Mouse (Mus musculus): Measurements from ENCODE around the gene Hes6. TPM values are rescaled to one million over a fixed set of nuclear protein-coding genes. Genes with fewer than 3 reads are reported as not detected.
A peak's percentile ranks its signal among the peaks of the same experiment; 100 is the strongest.

Hes6 gene
- polyA plus RNA-seq, 1 experiment from 2014 or later: 84.4 TPM

DNA sequence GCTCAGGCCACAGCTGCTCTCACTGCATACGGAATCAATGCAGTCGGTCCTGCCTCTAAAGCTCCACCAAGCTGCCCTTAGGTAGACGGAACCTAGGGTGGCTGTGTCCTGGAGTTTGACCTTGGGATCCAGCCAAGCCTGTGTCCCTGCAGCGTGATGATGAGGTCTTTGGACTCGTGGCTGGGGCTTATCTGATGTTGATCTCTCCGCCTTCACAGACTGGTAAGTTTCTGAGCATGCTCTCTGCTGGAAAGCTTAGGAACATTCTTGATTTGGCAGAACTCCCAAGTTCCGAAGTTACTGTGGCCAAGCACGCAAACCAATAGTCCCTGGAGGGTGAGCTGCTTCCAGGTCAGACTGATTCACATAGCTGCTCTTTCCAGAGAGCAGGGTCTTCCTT is 32.2 kb upstream of the Hes6 start:
- Histone ChIP-seq H3K4me3 (ENCODE audit: low read depth, low read length) (no peak overlapping the region), H3K27me3 (replicated peaks; ENCODE audit: control insufficient read depth, insufficient read depth, low read length) (no peaks in the 10 kb centered on the region), H3K9ac (ENCODE audit: low read length) (no peak overlapping the region), H3K36me3 (ENCODE audit: control insufficient read depth, insufficient read depth, low read length) (peaks cover 44% of the 10 kb centered on the region), H3K27ac (ENCODE audit: low read depth) (no peak overlapping the region), H3K4me1 (replicated peaks; ENCODE audit: control insufficient read depth, insufficient read depth, low read length) (no peaks in the 10 kb centered on the region), H3K9me3 (ENCODE audit: control insufficient read depth, low read length) (peaks cover 6% of the 10 kb centered on the region; the same call in 1 of the 2 replicates), H3K4me2 (ENCODE audit: low read length) (no peak overlapping the region)
- ATAC-seq (replicated peaks; ENCODE audit: low FRiP score, low TSS enrichment, low read depth) (no peak), DNase-seq (ENCODE audit: low spot score) (no peak)
- WGBS: 74% methylated on average over 8 of the region's 8 CpGs

DNA sequence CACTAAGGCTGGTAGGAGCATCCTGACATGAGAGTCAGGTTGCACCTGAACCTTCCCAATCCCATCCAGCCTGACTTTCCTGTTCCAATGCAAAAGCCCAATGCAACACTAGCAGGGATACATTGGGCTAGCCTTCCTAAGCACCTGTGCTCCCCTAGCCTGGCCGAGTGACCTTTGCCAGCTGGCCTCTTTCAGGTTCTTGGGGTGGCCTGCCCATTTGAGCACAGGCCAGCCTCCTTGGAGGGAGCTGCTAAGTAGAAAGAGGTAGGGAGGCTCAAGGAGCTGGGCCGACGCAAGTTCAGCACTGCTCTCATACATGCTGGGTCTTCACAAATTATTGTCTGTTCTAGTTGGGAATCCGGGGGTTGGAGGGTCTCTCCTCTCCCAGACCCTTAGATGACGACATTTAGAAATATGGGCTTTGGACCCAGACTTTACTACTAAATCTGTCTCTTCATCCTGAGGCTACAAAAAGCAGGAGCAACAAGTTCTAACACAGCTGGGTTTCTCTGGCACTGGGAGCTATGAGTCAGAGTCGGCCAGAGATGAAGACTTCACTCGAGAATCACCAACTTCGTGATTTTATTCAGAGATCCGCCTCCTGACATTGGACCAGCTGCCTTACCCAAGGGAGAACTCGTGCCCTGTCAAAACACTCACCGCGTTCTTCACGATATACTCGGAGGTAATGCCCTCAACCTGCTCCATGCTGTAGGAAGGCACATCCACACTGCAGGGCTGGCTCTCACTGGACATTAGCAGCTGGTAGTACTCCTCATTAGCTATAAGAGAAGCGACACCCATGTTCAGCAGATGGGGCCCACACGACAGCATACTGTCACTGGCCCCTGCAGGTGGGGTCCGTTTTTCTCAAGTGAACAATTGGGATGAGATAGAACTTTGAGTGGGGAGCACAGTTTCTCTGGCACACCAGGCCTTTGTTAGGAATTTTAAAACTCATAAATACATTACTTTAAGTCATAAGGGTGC is 31.3 kb upstream of the Hes6 start:
- no peaks in the 10 kb centered on the region for H3K4me1 ChIP-seq (replicated peaks; ENCODE audit: control insufficient read depth, insufficient read depth, low read length)
- no peak overlapping the region for H3K9ac ChIP-seq (ENCODE audit: low read length)
- H3K4me2 ChIP-seq (ENCODE audit: low read length): no peak overlapping the region
- no peak overlapping the region for H3K27ac ChIP-seq (ENCODE audit: low read depth)
- no peak overlapping the region for H3K4me3 ChIP-seq (ENCODE audit: low read depth, low read length)
- peaks cover 6% of the 10 kb centered on the region; the same call in 1 of the 2 replicates for H3K9me3 ChIP-seq (ENCODE audit: control insufficient read depth, low read length)
- 88% methylated on average over 17 of the region's 17 CpGs for WGBS
- no peak for ATAC-seq (replicated peaks; ENCODE audit: low FRiP score, low TSS enrichment, low read depth)
- DNase-seq (ENCODE audit: low spot score): no peak
- H3K27me3 ChIP-seq (replicated peaks; ENCODE audit: control insufficient read depth, insufficient read depth, low read length): no peaks in the 10 kb centered on the region
- peaks cover 51% of the 10 kb centered on the region for H3K36me3 ChIP-seq (ENCODE audit: control insufficient read depth, insufficient read depth, low read length)

DNA sequence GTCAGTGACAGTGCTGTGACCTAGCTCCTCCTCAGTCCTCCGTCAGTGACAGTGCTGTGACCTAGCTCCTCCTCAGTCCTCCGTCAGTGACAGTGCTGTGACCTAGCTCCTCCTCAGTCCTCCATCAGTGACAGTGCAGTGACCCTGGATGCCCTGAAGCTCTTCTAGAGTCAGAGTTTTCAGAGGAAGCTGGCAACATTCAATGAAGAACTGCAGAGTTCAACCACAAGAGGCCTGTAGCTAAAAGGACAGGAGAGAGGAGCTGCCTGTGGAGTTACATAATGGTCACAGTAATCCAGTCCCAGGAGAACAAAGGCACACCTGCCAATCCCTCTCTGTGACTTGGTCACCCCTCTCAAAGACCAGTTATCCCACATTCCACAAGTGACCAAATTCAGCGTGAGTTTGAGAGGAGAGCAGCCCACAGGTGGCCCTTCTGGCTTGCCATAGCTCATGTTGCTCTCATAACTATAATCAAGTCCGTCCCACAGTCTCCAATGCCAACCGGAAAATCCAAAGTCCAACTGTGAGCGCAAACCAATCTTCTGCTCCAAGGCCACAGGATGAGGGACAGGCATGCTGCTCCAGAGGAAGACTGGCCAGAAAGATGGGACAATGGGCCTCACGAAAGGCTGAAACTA is 28.6 kb upstream of the Hes6 start:
- no peaks in the 10 kb centered on the region for H3K4me1 ChIP-seq (replicated peaks; ENCODE audit: control insufficient read depth, insufficient read depth, low read length)
- ATAC-seq (replicated peaks; ENCODE audit: low FRiP score, low TSS enrichment, low read depth) (no peak), DNase-seq (ENCODE audit: low spot score) (no peak)
- WGBS: 76% methylated on average over 6 of the region's 7 CpGs
- no peak overlapping the region for H3K4me2 ChIP-seq (ENCODE audit: low read length)
- peaks cover 3% of the 10 kb centered on the region; the same call in 1 of the 2 replicates for H3K9me3 ChIP-seq (ENCODE audit: control insufficient read depth, low read length)
- H3K4me3 ChIP-seq (ENCODE audit: low read depth, low read length): no peak overlapping the region
- H3K36me3 ChIP-seq (ENCODE audit: control insufficient read depth, insufficient read depth, low read length): peaks cover 50% of the 10 kb centered on the region
- H3K9ac ChIP-seq (ENCODE audit: low read length): no peak overlapping the region
- no peak overlapping the region for H3K27ac ChIP-seq (ENCODE audit: low read depth)
- no peaks in the 10 kb centered on the region for H3K27me3 ChIP-seq (replicated peaks; ENCODE audit: control insufficient read depth, insufficient read depth, low read length)

DNA sequence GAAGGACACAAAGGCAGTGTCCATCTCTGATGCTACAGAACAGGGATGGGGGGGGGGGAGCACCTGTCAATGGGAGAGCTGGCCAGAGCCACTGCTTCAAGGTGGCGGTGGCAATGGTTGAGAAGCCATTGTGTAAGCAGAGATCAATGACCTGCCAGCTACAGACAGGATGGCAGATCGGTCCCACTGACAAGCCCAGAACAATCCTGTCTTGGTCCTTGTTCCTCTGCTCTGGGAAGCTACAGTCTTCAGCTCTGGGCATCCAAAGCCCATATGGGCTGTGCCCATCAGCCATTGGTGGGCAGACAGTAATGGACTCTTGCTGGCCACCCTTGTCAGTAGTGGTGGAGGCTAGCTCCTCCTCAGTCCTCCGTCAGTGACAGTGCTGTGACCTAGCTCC is 28.0 kb upstream of the Hes6 start:
- WGBS: 96% methylated on average over 3 of the region's 3 CpGs
- Histone ChIP-seq H3K9me3 (ENCODE audit: control insufficient read depth, low read length) (no peaks in the 10 kb centered on the region), H3K4me3 (ENCODE audit: low read depth, low read length) (no peak overlapping the region), H3K9ac (ENCODE audit: low read length) (no peak overlapping the region), H3K27ac (ENCODE audit: low read depth) (no peak overlapping the region), H3K4me2 (ENCODE audit: low read length) (no peak overlapping the region), H3K27me3 (replicated peaks; ENCODE audit: control insufficient read depth, insufficient read depth, low read length) (no peaks in the 10 kb centered on the region), H3K4me1 (replicated peaks; ENCODE audit: control insufficient read depth, insufficient read depth, low read length) (no peaks in the 10 kb centered on the region), H3K36me3 (ENCODE audit: control insufficient read depth, insufficient read depth, low read length) (peaks cover 50% of the 10 kb centered on the region)
- DNase-seq (ENCODE audit: low spot score) (no peak), ATAC-seq (replicated peaks; ENCODE audit: low FRiP score, low TSS enrichment, low read depth) (no peak)

DNA sequence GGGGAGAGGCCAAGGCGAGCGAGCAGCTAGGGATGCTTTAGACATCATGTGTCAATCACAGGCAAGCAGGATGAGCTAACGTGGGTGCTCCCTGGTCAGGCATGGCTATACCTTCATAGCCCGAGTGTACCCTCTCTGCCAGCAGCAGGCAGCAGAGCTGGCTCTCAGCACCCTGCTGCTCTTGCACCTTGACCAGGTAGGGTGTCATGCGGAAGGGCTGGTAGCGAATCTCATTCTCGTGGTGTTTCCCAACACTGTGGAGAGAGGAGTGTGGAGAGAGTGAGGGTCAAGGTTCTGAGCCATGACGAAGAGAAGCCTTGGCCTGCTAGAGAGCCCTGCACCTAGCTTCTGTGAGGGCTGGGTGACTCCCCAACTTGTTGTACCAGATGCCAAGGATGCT is 25.9 kb upstream of the Hes6 start:
- H3K9me3 ChIP-seq (ENCODE audit: control insufficient read depth, low read length): no peaks in the 10 kb centered on the region
- 88% methylated on average over 8 of the region's 8 CpGs for WGBS
- no peak overlapping the region for H3K9ac ChIP-seq (ENCODE audit: low read length)
- DNase-seq (ENCODE audit: low spot score) (no peak), ATAC-seq (replicated peaks; ENCODE audit: low FRiP score, low TSS enrichment, low read depth) (no peak)
- H3K36me3 ChIP-seq (ENCODE audit: control insufficient read depth, insufficient read depth, low read length): peaks cover 46% of the 10 kb centered on the region
- no peak overlapping the region for H3K4me3 ChIP-seq (ENCODE audit: low read depth, low read length)
- no peak overlapping the region for H3K4me2 ChIP-seq (ENCODE audit: low read length)
- H3K27ac ChIP-seq (ENCODE audit: low read depth): no peak overlapping the region
- peaks cover 14% of the 10 kb centered on the region for H3K4me1 ChIP-seq (replicated peaks; ENCODE audit: control insufficient read depth, insufficient read depth, low read length)
- H3K27me3 ChIP-seq (replicated peaks; ENCODE audit: control insufficient read depth, insufficient read depth, low read length): no peaks in the 10 kb centered on the region

DNA sequence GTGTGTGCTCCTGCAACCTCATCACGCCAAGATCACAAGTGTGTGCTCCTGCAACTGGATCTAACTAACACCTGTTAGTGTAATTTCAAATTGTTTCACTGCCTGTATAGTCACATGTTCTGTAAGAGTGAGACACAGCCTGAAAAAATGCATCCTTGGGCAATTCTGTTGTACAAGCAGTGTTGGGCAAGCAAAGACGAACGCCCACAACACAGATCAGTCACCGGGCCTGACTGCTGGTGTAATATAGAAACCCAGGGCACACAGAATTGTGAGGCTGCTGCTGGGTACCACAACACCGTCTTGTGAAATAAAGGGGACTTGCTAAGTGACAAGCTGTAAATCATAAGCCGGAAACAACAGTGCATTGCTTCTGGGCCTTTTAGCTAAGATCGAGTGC is 23.7 kb upstream of the Hes6 start:
- 87% methylated on average over 7 of the region's 7 CpGs for WGBS
- H3K4me3 ChIP-seq (ENCODE audit: low read depth, low read length): no peak overlapping the region
- ATAC-seq (replicated peaks; ENCODE audit: low FRiP score, low TSS enrichment, low read depth) (no peak), DNase-seq (ENCODE audit: low spot score) (no peak)
- H3K27me3 ChIP-seq (replicated peaks; ENCODE audit: control insufficient read depth, insufficient read depth, low read length): no peaks in the 10 kb centered on the region
- no peaks in the 10 kb centered on the region for H3K9me3 ChIP-seq (ENCODE audit: control insufficient read depth, low read length)
- peaks cover 37% of the 10 kb centered on the region for H3K36me3 ChIP-seq (ENCODE audit: control insufficient read depth, insufficient read depth, low read length)
- no peak overlapping the region for H3K9ac ChIP-seq (ENCODE audit: low read length)
- H3K4me1 ChIP-seq (replicated peaks; ENCODE audit: control insufficient read depth, insufficient read depth, low read length): peaks cover 14% of the 10 kb centered on the region
- H3K4me2 ChIP-seq (ENCODE audit: low read length): no peak overlapping the region
- H3K27ac ChIP-seq (ENCODE audit: low read depth): no peak overlapping the region

DNA sequence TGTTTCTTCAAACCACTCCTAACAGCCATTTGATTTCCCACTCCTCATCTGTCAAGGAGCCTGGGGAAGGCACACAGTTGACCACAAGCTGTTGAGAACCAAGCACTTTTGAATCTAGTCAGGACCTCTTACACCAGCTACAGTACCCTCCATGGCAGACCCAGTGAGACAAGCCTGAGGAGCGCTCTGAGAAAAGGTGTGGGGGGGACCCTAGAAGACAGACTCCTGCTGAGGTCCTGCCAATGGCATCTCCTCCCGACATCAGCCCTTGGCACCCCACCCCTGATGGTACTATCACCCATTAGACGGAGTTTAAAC is 23.2 kb upstream of the Hes6 start:
- no peak overlapping the region for H3K4me2 ChIP-seq (ENCODE audit: low read length)
- WGBS: 92% methylated on average over 3 of the region's 3 CpGs
- no peaks in the 10 kb centered on the region for H3K9me3 ChIP-seq (ENCODE audit: control insufficient read depth, low read length)
- ATAC-seq (replicated peaks; ENCODE audit: low FRiP score, low TSS enrichment, low read depth) (no peak), DNase-seq (ENCODE audit: low spot score) (no peak)
- no peak overlapping the region for H3K4me3 ChIP-seq (ENCODE audit: low read depth, low read length)
- no peaks in the 10 kb centered on the region for H3K27me3 ChIP-seq (replicated peaks; ENCODE audit: control insufficient read depth, insufficient read depth, low read length)
- peaks cover 14% of the 10 kb centered on the region for H3K4me1 ChIP-seq (replicated peaks; ENCODE audit: control insufficient read depth, insufficient read depth, low read length)
- peaks cover 42% of the 10 kb centered on the region for H3K36me3 ChIP-seq (ENCODE audit: control insufficient read depth, insufficient read depth, low read length)
- no peak overlapping the region for H3K9ac ChIP-seq (ENCODE audit: low read length)
- no peak overlapping the region for H3K27ac ChIP-seq (ENCODE audit: low read depth)

DNA sequence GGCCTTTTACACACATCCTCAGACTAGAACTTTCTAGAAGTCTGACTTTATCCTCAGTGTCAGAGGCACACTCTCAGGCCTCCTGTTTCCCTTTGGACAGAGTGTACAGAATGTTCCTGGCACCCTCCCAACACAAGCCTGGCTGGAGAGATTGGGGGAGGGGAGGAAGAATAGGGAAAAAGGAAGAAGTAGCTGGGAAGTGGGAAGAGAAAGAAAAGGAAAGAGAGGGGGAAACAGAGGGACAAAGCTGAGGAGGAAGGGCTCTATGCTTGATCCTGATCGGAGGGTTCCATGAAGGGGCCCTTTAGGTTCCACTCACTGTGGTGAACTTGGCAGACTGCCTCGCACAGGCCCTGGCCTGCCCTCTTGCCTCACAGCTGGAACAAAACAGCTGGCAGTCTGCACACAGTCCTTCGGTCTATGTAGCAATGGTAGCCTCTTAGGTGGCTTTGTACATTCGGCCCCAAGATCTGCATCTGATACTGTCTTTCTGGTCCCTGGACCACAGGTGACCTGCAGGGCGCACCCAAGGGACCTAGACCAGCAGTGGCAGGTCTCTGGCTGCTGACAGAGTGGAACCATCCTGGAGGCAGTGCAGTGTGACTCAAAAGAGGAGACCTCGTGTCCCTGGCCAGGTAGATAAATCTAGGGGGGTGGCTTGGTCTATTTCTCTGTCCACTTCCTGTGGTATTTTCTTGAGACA is 22.7 kb upstream of the Hes6 start:
- Histone ChIP-seq H3K36me3 (ENCODE audit: control insufficient read depth, insufficient read depth, low read length) (peaks cover 48% of the 10 kb centered on the region), H3K27me3 (replicated peaks; ENCODE audit: control insufficient read depth, insufficient read depth, low read length) (no peaks in the 10 kb centered on the region), H3K9me3 (ENCODE audit: control insufficient read depth, low read length) (no peaks in the 10 kb centered on the region), H3K4me1 (replicated peaks; ENCODE audit: control insufficient read depth, insufficient read depth, low read length) (peaks cover 14% of the 10 kb centered on the region), H3K9ac (ENCODE audit: low read length) (no peak overlapping the region), H3K4me2 (ENCODE audit: low read length) (no peak overlapping the region), H3K27ac (ENCODE audit: low read depth) (peak overlapping the region; percentile 72), H3K4me3 (ENCODE audit: low read depth, low read length) (no peak overlapping the region)
- 0 out of 2 replicates have a peak, but pooled peaks have one; percentile 36 for ATAC-seq (replicated peaks; ENCODE audit: low FRiP score, low TSS enrichment, low read depth)
- 60% methylated on average over 6 of the region's 6 CpGs for WGBS
- no peak for DNase-seq (ENCODE audit: low spot score)

Data from intestine, embryonic 14.5 days (tissue).